Mouse (Mus musculus) midbrain, postnatal 0 days (tissue): Measurements from ENCODE around the gene Gm26620. TPM values are rescaled to one million over a fixed set of nuclear protein-coding genes. Genes with fewer than 3 reads are reported as not detected.

ENCODE experiments used
- ATAC-seq: fragments of 200-750 bp; cut with Nextera tagmentation; 2 replicates; pipeline ENCODE4 v1.8.0; 2017; ENCODE audit warnings: moderate number of reproducible peaks, mild to moderate bottlenecking, moderate TSS enrichment, moderate library complexity; ENCODE audit not compliant: low FRiP score
- DNase-seq: peaks from one replicate; pipeline ENCODE4 v3.0.0-alpha.2; 2015; ENCODE audit warnings: low spot score
- H3K27ac ChIP-seq: fragments of 300-500 bp; sonication (generic); 2 replicates; pipeline ENCODE4 v1.5.1; 2014; ENCODE audit warnings: low read depth, mild to moderate bottlenecking, low read length, mixed read lengths
- H3K27me3 ChIP-seq: fragments of 300-500 bp; sonication (generic); 2 replicates; pipeline ENCODE4 v1.6.1; 2014; ENCODE audit warnings: low read length, control low read depth, mixed read lengths; ENCODE audit not compliant: insufficient read depth
- H3K36me3 ChIP-seq: fragments of 300-500 bp; sonication (generic); 2 replicates; pipeline ENCODE4 v1.6.1; 2014; ENCODE audit warnings: low read length, control low read depth, mixed read lengths; ENCODE audit not compliant: insufficient read depth
- H3K4me1 ChIP-seq: fragments of 300-500 bp; sonication (generic); 2 replicates; pipeline ENCODE4 v1.6.1; 2014; ENCODE audit warnings: mild to moderate bottlenecking, control low read depth, antibody characterized with exemption, low read length, mixed read lengths; ENCODE audit not compliant: insufficient read depth
- H3K4me2 ChIP-seq: fragments of 300-500 bp; sonication (generic); 2 replicates; pipeline ENCODE4 v1.6.1; 2014; ENCODE audit warnings: low read depth, mild to moderate bottlenecking, low read length, mixed read lengths; ENCODE audit not compliant: poor library complexity, severe bottlenecking
- H3K4me3 ChIP-seq: fragments of 300-500 bp; sonication (generic); 2 replicates; pipeline ENCODE4 v1.5.1; 2014; ENCODE audit warnings: low read depth, mild to moderate bottlenecking, low read length, moderate library complexity
- H3K9ac ChIP-seq: fragments of 300-500 bp; sonication (generic); replicated peaks from 2 replicates; pipeline ENCODE4 v1.6.1; 2014; ENCODE audit warnings: mild to moderate bottlenecking, low read length, moderate library complexity, mixed read lengths; ENCODE audit not compliant: poor library complexity, severe bottlenecking
- H3K9me3 ChIP-seq: fragments of 300-500 bp; sonication (generic); 2 replicates; pipeline ENCODE4 v1.6.1; 2016; ENCODE audit warnings: low read length, control low read depth
- CTCF ChIP-seq: IDR thresholded peaks from 2 replicates; pipeline ENCODE4 v1.5.1; 2016; ENCODE audit warnings: antibody characterized with exemption, mild to moderate bottlenecking
- WGBS: fragments of 180-500 bp; shearing (Covaris S2); extraction: QIAGEN DNeasy Blood & Tissue Kit; methylation state at CpG from one replicate; pipeline ENCODE4 v1.1.7; 2014; 5-methylcytosine and 5-hydroxymethylcytosine counted together
- polyA plus RNA-seq: library from polyadenylated mRNA; unstranded; fragments of >200 nt; fragmentation: Nextera tagmentation; extraction: Ambion mirVana; gene quantifications from 2 replicates; pipeline ENCODE4 v1.2.1, GENCODE M21; 2015
- total RNA-seq: library from RNA; depleted of rRNA; stranded (reverse); fragments of >200 nt; gene quantifications from 2 replicates; pipeline ENCODE4 v1.2.3, GENCODE M21; 2014

The Gm26620 gene
- total and polyA plus RNA-seq, 2 experiments from 2014 or later: 0.77 to 1.6 TPM

GRCm38 (mm10) chr1:170861671-170862434 lies 23.0 kb upstream of the Gm26620 start:
- no peaks in the 10 kb centered on the region for H3K9me3 ChIP-seq
- no peaks in the 10 kb centered on the region for H3K27me3 ChIP-seq
- no peaks in the 10 kb centered on the region for H3K36me3 ChIP-seq
- H3K4me2 ChIP-seq: no peak overlapping the region
- no peak overlapping the region for H3K9ac ChIP-seq
- 87% methylated on average over 13 of the region's 13 CpGs for WGBS
- DNase-seq (no peak), ATAC-seq (no peak)
- H3K4me1 ChIP-seq: no peaks in the 10 kb centered on the region
- H3K27ac ChIP-seq: no peak overlapping the region
- TF ChIP-seq CTCF: no peak
- no peak overlapping the region for H3K4me3 ChIP-seq

- WGBS: 78% methylated on average over 3 of the region's 3 CpGs
- H3K27ac ChIP-seq: no peak overlapping the region
- H3K27me3 ChIP-seq: no peaks in the 10 kb centered on the region
- no peak overlapping the region for H3K9ac ChIP-seq
- no peaks in the 10 kb centered on the region for H3K36me3 ChIP-seq
- no peaks in the 10 kb centered on the region for H3K9me3 ChIP-seq
- no peak overlapping the region for H3K4me2 ChIP-seq
- DNase-seq (no peak), ATAC-seq (no peak)
- TF ChIP-seq CTCF: no peak
- no peak overlapping the region for H3K4me3 ChIP-seq
- H3K4me1 ChIP-seq: no peaks in the 10 kb centered on the region
Observed at GRCm38 (mm10) chr1:170862435-170862717, 22.5 kb upstream of the Gm26620 start.

DNA sequence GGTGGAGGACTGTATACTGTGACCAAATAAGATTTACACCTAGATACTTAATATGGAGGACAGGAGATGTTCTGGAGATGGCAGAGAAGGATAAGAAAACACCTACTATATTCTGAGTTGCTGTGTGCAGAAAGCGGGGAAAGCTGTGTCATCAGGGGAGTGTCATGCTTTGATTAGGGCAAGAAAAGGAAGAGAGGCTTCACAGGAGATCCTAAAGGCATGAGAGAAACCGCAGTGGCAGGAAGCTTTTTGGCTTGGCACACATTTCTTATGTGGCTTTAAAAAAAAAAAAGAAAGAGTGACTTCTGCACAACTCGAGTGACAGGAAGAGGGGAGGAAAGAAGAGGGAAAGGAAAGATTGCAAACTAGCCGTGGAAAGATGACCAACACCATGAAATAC lies 21.8 kb upstream of the Gm26620 start:
- H3K9me3 ChIP-seq: no peaks in the 10 kb centered on the region
- ATAC-seq: no peak
- no peaks in the 10 kb centered on the region for H3K36me3 ChIP-seq
- H3K27me3 ChIP-seq: no peaks in the 10 kb centered on the region
- no peak overlapping the region for H3K4me3 ChIP-seq
- DNase-seq: no peak
- H3K4me1 ChIP-seq: no peaks in the 10 kb centered on the region
- WGBS: 71% methylated on average over 4 of the region's 4 CpGs
- no peak overlapping the region for H3K9ac ChIP-seq
- no peak overlapping the region for H3K27ac ChIP-seq
- no peak overlapping the region for H3K4me2 ChIP-seq
- no peak for TF ChIP-seq CTCF

- no peak for DNase-seq
- Histone ChIP-seq H3K4me1 (no peaks in the 10 kb centered on the region), H3K9me3 (no peaks in the 10 kb centered on the region), H3K9ac (no peak overlapping the region), H3K27ac (no peak overlapping the region), H3K36me3 (no peaks in the 10 kb centered on the region), H3K4me2 (no peak overlapping the region), H3K27me3 (no peaks in the 10 kb centered on the region), H3K4me3 (no peak overlapping the region)
- TF ChIP-seq CTCF: no peak
- ATAC-seq: no peak
Observed at GRCm38 (mm10) chr1:170864234-170864633, 20.6 kb upstream of the Gm26620 start.

DNA sequence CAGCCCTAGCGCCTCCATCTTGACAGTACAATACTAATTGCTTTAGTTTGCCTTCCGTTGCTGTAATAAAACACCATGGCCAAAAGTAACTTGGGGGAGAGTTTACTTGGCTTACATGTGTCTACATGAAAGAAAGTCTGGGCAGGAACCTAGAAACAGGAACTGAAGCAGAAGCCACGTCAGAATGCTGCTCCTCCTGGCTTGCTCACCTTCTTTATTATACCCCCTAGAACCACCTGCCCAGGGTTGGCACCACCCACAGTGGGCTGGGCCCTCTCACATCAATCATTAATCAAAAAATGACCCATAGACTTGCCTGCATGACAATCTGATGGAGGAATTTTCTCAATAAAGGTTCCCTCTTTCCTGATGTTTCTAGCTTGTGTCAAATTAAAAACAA lies 20.1 kb upstream of the Gm26620 start:
- Histone ChIP-seq H3K9me3 (no peaks in the 10 kb centered on the region), H3K9ac (no peak overlapping the region), H3K4me2 (no peak overlapping the region), H3K27ac (no peak overlapping the region), H3K27me3 (no peaks in the 10 kb centered on the region), H3K36me3 (no peaks in the 10 kb centered on the region), H3K4me1 (no peaks in the 10 kb centered on the region), H3K4me3 (no peak overlapping the region)
- ATAC-seq (no peak), DNase-seq (no peak)
- TF ChIP-seq CTCF: no peak
- 89% methylated on average over 3 of the region's 3 CpGs for WGBS

- Histone ChIP-seq H3K27ac (no peak overlapping the region), H3K4me2 (no peak overlapping the region), H3K4me3 (no peak overlapping the region), H3K27me3 (no peaks in the 10 kb centered on the region), H3K4me1 (no peaks in the 10 kb centered on the region), H3K36me3 (no peaks in the 10 kb centered on the region), H3K9me3 (no peaks in the 10 kb centered on the region), H3K9ac (no peak overlapping the region)
- WGBS: 90% methylated on average over 5 of the region's 5 CpGs
- ATAC-seq (no peak), DNase-seq (no peak)
- TF ChIP-seq CTCF: no peak
Observed at GRCm38 (mm10) chr1:170865406-170865805, 19.5 kb upstream of the Gm26620 start.
